Mouse (Mus musculus) thymus, postnatal 14 days (tissue): Measurements from ENCODE around the gene Galnt4.

Experiments used
- DNase-seq: peaks from one replicate; pipeline ENCODE4 v3.0.0; 2021

Galnt4 gene

DNA sequence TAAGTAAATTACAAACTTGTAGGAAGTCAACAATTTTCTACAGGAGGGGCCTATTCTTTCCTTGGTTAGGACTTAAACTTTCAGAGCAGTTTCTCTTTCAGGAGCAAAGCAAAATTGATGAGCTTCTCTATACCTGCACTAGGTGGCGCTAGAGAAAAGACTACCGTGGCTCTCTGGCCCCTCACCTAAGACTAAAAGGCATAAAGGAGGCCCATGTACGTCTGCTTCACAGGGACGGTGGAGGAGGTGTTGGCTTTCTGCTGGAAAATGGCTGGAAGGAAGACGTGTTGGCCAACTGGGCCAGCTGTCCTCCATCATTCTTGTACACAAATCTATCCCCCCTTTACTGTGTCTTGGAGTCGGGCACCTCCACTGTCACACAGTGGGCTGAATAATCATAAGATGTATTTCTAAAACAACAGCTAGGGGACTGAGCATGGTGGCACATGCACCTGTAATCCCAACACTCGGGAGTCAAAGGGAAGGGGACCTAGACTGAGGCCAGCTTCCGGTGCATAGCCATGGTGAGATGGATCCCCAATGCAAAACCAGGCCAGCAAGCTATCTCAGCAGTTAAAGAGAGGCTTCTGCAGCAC, 54.1 kb downstream of the Galnt4 start:
- peak; percentile 69 for DNase-seq
